Mouse (Mus musculus) bone marrow, adult 2 months (tissue): Measurements from ENCODE around the gene Foxn3.

Source experiments
- CTCF ChIP-seq: fragments of 200-500 bp; IDR thresholded peaks from 2 replicates; pipeline ENCODE4 v1.5.1; 2011; ENCODE audit warnings: low read length, control low read depth; ENCODE audit not compliant: control insufficient read depth, insufficient read depth
- POLR2A ChIP-seq: fragments of 200-500 bp; IDR thresholded peaks from 2 replicates; pipeline ENCODE4 v1.6.1; 2011; ENCODE audit warnings: low read depth, mild to moderate bottlenecking, control low read depth, low read length, borderline replicate concordance; ENCODE audit not compliant: control insufficient read depth

GRCm38 (mm10) chr12:99515481-99515880 is 47.9 kb downstream of the Foxn3 start:
- TF ChIP-seq POLR2A (no peak), CTCF (no peak)
